Mouse (Mus musculus) cerebellum, adult 9-11 months (tissue): ENCODE measurements around the gene Ccl21a.
"Not testable (repeated sequence)": the region's sequence is repeated elsewhere in the genome, so short reads cannot be mapped to it uniquely, and the experiment has no call there.

Experiments
- DNase-seq: peaks from one replicate; pipeline ENCODE4 v3.0.0; 2022

Ccl21a gene

DNA sequence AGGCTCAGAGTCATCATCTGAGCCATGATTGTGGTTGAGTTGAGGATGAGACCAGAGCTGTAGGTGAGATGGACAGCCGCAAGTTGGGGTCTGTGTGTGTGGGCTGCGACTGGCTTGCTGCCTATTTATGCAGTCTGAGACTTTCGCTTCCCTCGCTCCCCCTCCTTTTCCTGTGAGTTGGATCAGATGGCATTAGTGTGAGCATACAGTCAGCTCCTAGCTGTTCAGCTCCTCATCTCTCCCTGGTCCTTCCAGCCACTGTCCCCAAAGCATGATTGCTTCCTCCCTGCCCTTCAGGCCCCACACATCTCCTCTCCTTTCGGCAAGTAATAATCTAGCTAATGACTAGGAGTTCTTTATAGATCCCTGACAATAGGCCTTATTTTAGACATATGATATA is at the start of gene Ccl21a:
Ccl21a (minus strand) TSS at position 101 of the 400 bp plus-strand sequence.
- DNase-seq = not testable (repeated sequence)

DNA sequence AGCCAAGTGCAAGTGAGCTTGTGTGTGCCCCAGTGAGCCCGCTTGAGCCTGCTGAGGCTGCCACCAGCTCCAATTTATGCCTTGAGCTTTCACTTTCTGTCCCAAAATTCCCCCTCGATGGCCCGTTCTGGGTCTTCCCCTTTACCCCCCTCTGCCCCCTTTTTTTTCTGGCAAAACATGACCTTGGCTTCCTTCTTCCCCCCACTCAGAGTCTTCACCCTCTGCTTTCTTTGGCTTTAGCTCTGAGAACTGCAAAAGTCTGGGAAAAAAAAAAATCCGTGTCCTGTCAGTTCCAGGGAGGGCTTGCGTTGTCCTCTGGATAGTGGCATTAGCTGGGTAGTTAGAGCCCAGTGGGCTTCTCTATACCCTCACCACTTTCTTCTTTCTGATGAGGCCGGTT is 17.3 kb downstream of the Ccl21a start, which contains the start of gene Ccl19:
Ccl19 (minus strand) TSS at position 101 of the 400 bp plus-strand sequence.
- not testable (repeated sequence) for DNase-seq

GRCm38 (mm10) chr4:42735245-42735644 is 38.5 kb downstream of the Ccl21a start, which contains the start of gene 4930578G10Rik:
4930578G10Rik (plus strand) TSS chr4:42735545.
- DNase-seq = not testable (repeated sequence)
